Mouse (Mus musculus): ENCODE measurements around the gene Scgn. TPM values are rescaled to one million over a fixed set of nuclear protein-coding genes. Genes with fewer than 3 reads are reported as not detected.

Gene Scgn
- 1.6 and 3.9 TPM in 2 replicates for polyA plus RNA-seq (2015; fragmentation: Nextera tagmentation; extraction: Ambion mirVana)

DNA sequence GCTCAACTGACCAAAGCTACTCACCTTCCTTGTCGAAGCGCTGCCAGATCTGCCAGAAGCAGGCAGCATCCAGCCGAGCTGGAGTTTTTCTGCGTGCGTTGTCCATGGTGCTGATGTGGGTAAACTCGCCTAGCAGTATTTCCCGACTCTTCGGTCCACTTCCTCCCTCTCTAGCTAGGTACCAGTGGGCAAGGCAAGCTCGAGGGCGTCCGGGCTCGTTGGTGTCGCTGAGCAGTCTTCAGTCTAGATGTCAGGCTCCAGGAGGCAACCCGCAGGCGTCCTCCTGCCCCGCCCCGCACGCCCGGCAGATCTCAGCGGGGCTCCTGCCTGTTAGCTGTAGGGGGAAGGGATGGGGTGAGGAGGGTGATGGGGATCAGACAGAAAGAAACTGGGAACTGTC lies at the start of gene Scgn:
Gene Scgn (minus strand): TSS at position 287 of the 400 bp plus-strand sequence.
- Histone ChIP-seq H3K9ac (replicated peaks) (0 out of 2 replicates have a peak within 1 kb of the TSS, but pooled peaks have one; percentile 25), H3K4me3 (peak within 1 kb of the TSS; percentile 33), H3K36me3 (no peaks in the 10 kb centered on the region), H3K27me3 (peaks cover 23% of the 10 kb centered on the region), H3K4me1 (peaks cover 24% of the 10 kb centered on the region), H3K9me3 (no peaks in the 10 kb centered on the region), H3K4me2 (replicated peaks) (peak within 1 kb of the TSS; percentile 56), H3K27ac (replicated peaks) (no peak within 1 kb of the TSS)
- peak; percentile 54; the same call in 1 of the 2 replicates for ATAC-seq (replicated peaks)
- WGBS: under 1% methylated on average over 20 of the region's 20 CpGs

DNA sequence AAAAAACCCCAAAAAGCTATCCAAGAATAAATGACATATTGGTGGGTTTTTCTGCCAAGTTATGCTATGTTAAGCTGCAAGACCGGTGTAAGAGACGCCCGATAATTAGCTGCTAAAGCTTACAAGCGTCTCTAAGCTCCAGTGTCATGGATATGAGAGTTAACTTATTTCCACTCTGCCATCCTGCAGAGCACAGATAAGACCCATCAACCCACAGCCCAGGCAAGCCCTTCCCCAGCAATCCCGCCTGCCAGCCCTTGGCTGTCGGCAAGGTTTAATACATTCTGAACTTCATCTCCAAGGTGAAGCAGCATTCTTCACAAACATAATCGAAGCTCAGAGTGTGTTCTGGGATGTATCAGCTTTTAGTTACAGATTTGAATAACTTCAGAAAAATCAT lies 49.2 kb upstream of the Scgn start:
- WGBS: 71% methylated on average over 7 of the region's 7 CpGs
- peaks cover 7% of the 10 kb centered on the region for H3K4me1 ChIP-seq
- no peaks in the 10 kb centered on the region for H3K36me3 ChIP-seq
- H3K4me3 ChIP-seq: no peak overlapping the region
- ATAC-seq (replicated peaks): no peak
- H3K9ac ChIP-seq (replicated peaks): no peak overlapping the region
- no peak overlapping the region for H3K27ac ChIP-seq (replicated peaks)
- no peak overlapping the region for H3K4me2 ChIP-seq (replicated peaks)
- H3K27me3 ChIP-seq: no peaks in the 10 kb centered on the region
- H3K9me3 ChIP-seq: no peaks in the 10 kb centered on the region

DNA sequence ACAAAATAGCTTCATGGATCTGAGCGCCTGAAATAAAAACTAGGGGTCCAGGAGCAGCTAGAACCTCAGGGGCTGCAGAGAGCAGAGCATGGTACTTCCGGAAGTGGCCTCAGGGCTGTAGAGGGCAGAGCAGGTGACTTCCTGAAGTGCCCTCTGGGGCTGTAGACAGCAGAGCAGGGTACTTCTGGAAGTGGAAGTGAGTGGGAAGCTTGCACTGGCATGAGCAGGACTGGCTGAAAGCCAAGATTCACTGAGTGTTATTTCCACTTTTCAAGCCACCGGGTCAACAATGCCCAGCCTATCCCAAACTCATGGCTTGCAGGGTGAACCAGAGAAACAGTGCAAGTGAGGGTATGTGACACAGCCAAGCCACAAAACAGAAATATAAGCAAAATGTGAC lies 46.5 kb upstream of the Scgn start:
- H3K4me1 ChIP-seq: no peaks in the 10 kb centered on the region
- no peak overlapping the region for H3K27ac ChIP-seq (replicated peaks)
- WGBS: 76% methylated on average over 3 of the region's 3 CpGs
- no peaks in the 10 kb centered on the region for H3K9me3 ChIP-seq
- no peaks in the 10 kb centered on the region for H3K36me3 ChIP-seq
- no peak overlapping the region for H3K9ac ChIP-seq (replicated peaks)
- no peaks in the 10 kb centered on the region for H3K27me3 ChIP-seq
- H3K4me2 ChIP-seq (replicated peaks): no peak overlapping the region
- H3K4me3 ChIP-seq: no peak overlapping the region
- ATAC-seq (replicated peaks): no peak

DNA sequence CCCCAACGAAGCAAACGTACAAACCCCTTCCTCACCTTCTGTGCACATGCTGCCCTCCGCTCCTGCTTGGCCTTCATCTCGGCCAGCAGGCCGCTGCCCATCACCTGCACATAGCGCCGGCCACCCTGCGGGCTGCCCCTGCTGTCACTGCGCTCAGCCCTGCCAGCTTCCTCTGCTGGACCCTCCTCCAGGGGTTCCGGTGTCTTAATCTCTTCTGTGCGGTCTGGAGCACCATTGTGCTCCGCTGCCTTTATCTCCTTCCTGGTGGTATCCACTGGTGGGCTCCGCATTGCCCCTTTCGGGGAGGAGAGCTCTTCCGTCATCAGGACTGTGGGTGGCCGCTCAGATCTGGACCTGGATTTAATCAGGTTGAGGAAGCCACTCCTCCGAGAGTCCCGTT lies 45.1 kb upstream of the Scgn start:
- no peaks in the 10 kb centered on the region for H3K36me3 ChIP-seq
- H3K4me2 ChIP-seq (replicated peaks): no peak overlapping the region
- ATAC-seq (replicated peaks): no peak
- H3K4me3 ChIP-seq: no peak overlapping the region
- H3K4me1 ChIP-seq: no peaks in the 10 kb centered on the region
- no peaks in the 10 kb centered on the region for H3K27me3 ChIP-seq
- no peaks in the 10 kb centered on the region for H3K9me3 ChIP-seq
- no peak overlapping the region for H3K9ac ChIP-seq (replicated peaks)
- 77% methylated on average over 18 of the region's 18 CpGs for WGBS
- H3K27ac ChIP-seq (replicated peaks): no peak overlapping the region

DNA sequence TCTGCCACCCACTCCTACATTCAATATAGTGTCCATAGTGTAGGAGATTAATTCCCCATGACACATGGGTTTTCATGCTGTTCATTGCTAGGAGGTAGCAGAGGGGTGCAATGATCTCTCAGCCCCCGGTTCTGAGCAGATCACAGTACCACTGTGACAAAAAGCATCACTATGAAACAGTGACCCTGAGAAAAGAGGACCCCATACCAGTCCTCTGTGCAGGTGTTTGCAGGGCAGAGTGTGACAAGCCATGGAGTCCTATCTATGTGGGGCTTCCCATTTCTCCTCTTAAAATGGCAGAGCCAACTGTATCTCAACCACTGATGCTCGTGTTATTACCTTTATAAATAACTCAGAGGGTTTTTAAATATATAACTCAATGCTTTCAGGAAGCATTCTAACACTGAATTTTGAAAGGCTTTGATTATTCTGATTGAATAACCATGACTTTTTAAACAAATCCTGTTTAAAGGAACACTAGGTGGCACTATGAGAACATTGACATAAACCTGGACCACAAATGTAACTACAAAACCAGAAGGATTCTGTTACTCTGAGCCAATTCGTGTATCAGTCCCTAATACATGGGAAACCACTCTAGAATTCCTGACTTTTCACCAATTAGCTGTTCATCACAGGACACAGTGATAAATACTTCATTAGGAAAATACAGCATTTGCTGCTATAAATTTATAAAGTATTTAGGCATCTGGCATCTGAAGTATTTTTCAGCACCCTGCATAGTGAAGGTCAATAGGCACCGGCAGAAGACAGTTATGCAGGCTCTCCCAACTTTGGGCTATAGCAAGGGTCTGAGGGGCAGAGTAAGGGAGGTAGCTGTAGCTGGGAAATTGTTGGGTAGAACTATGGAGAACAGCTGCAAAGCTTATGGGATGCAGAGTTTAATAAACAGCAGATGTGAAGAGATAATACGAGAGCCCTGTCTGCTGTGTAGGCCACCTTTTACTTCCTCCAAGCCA lies 36.5 kb upstream of the Scgn start:
- Histone ChIP-seq H3K9me3 (no peaks in the 10 kb centered on the region), H3K4me2 (replicated peaks) (no peak overlapping the region), H3K27me3 (no peaks in the 10 kb centered on the region), H3K4me3 (no peak overlapping the region), H3K4me1 (no peaks in the 10 kb centered on the region), H3K27ac (replicated peaks) (no peak overlapping the region), H3K36me3 (no peaks in the 10 kb centered on the region), H3K9ac (replicated peaks) (no peak overlapping the region)
- ATAC-seq (replicated peaks): peak; percentile 78
- 65% methylated on average over 5 of the region's 5 CpGs for WGBS

DNA sequence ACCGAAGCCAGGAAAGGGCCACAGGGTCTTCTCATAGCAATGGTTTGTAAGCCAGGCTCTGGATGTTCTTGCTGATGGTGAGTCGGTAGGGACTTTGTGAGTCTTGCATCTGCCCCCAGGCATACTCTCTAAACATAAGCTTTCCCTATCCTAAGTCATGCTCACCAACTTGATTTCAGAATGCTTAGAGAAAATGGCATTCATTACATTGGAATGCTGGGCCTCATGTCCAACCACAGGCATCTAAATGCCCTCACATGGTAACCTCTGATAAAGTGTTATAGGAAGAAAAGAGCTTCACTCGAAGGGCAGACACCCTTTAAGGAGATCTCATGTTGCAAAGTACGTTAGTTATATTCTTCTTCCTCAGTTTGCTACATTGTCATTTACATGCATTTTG lies 27.5 kb upstream of the Scgn start:
- Histone ChIP-seq H3K27ac (replicated peaks) (no peak overlapping the region), H3K4me1 (no peaks in the 10 kb centered on the region), H3K9me3 (no peaks in the 10 kb centered on the region), H3K4me2 (replicated peaks) (no peak overlapping the region), H3K9ac (replicated peaks) (no peak overlapping the region), H3K27me3 (no peaks in the 10 kb centered on the region), H3K36me3 (no peaks in the 10 kb centered on the region), H3K4me3 (no peak overlapping the region)
- 88% methylated on average over 4 of the region's 4 CpGs for WGBS
- no peak for ATAC-seq (replicated peaks)

DNA sequence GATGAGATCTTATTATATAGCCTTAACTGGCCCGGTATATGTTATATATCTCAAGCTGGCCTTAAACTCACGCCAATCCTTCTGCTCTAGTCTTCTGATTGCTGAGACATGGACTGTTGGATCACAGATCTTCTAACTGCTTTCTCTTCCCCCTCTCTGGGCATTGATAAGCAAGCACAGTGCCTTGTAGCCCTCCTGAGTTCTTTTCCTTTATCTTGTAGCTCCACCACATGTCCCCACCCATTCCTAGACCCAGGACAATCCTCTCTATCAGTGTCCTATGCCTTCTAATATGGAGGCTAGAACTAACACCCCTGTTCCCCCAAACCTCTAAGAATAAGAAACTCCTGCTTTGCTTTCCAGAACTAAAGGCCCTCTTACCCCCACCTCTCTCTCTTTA lies 14.5 kb upstream of the Scgn start:
- WGBS: 93% methylated on average over 2 of the region's 2 CpGs
- no peaks in the 10 kb centered on the region for H3K9me3 ChIP-seq
- no peak overlapping the region for H3K4me2 ChIP-seq (replicated peaks)
- no peak overlapping the region for H3K4me3 ChIP-seq
- no peak overlapping the region for H3K27ac ChIP-seq (replicated peaks)
- no peak for ATAC-seq (replicated peaks)
- no peaks in the 10 kb centered on the region for H3K36me3 ChIP-seq
- no peak overlapping the region for H3K9ac ChIP-seq (replicated peaks)
- no peaks in the 10 kb centered on the region for H3K27me3 ChIP-seq
- no peaks in the 10 kb centered on the region for H3K4me1 ChIP-seq

DNA sequence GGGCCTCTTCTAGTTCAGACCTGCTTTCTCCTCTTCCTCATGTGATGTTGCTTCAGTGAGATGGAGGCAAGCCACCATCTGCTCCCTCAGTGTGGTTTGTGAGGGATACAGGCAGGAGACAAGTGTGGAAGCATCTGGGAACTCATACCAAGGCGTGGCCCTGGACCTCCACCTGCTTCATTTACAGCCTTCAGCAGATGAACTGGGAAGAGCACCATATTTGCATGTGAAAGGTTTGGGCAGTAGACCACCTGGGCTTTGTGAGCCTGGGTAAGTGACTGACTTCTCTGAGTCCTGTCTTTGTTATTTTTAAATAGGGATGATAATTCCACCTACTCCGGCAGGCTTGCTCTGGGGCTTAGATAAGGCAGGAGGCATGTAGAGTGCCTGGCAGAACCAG lies 10.8 kb upstream of the Scgn start:
- Histone ChIP-seq H3K36me3 (no peaks in the 10 kb centered on the region), H3K9ac (replicated peaks) (no peak overlapping the region), H3K4me3 (no peak overlapping the region), H3K27ac (replicated peaks) (no peak overlapping the region), H3K27me3 (no peaks in the 10 kb centered on the region), H3K4me2 (replicated peaks) (no peak overlapping the region), H3K4me1 (no peaks in the 10 kb centered on the region), H3K9me3 (no peaks in the 10 kb centered on the region)
- ATAC-seq (replicated peaks): no peak
- whole genome bisulfite sequencing: 67% methylated on average over 2 of the region's 2 CpGs

DNA sequence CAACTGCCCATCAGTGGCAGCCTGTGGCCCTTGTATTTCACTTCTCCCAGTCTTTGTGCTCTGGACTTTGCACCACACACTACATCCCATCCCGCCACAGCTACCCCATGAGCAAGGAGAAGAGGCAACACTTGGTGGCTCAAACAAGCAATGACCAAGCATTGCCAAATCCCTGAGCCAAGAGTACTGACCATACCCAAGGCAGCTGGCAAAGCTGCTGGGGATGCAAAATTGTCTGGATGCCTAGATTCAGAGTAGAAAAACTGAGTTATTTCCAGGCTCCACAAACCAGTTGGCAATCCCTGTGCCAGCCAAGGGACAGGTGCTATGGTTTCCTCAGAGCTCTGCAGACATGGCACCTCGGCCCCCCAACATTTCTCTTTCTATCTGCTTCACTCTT lies 10.1 kb upstream of the Scgn start:
- H3K4me3 ChIP-seq: no peak overlapping the region
- no peak for ATAC-seq (replicated peaks)
- H3K27ac ChIP-seq (replicated peaks): no peak overlapping the region
- H3K36me3 ChIP-seq: no peaks in the 10 kb centered on the region
- no peaks in the 10 kb centered on the region for H3K9me3 ChIP-seq
- no peak overlapping the region for H3K4me2 ChIP-seq (replicated peaks)
- WGBS: 91% methylated on average over 2 of the region's 2 CpGs
- H3K27me3 ChIP-seq: no peaks in the 10 kb centered on the region
- no peaks in the 10 kb centered on the region for H3K4me1 ChIP-seq
- no peak overlapping the region for H3K9ac ChIP-seq (replicated peaks)

DNA sequence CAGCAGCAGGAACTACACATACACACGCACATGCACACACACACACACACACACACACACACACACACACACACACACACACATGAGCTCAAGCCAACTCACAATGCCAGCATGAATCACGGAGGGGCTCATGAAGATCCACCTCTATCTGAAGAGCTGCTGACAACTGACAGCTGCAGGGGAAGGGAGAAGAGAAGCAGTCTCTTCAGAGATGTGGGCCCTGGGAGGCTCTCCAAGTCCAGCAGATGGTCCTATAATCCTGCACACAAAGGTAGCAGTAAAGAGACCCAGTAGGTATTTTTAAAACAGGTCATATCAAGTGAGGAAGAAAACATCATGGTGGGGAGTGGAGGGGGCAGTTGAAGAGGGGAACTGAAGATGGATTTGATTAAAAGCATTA lies 7.8 kb upstream of the Scgn start:
- Histone ChIP-seq H3K9me3 (no peaks in the 10 kb centered on the region), H3K4me1 (0 out of 2 replicates have a peak, but pooled peaks cover 10% of the 10 kb centered on the region), H3K4me3 (no peak overlapping the region), H3K9ac (replicated peaks) (no peak overlapping the region), H3K27ac (replicated peaks) (no peak overlapping the region), H3K27me3 (peaks cover 4% of the 10 kb centered on the region; the same call in 1 of the 2 replicates), H3K4me2 (replicated peaks) (no peak overlapping the region), H3K36me3 (no peaks in the 10 kb centered on the region)
- no peak for ATAC-seq (replicated peaks)
- WGBS: 53% methylated on average over 2 of the region's 2 CpGs

DNA sequence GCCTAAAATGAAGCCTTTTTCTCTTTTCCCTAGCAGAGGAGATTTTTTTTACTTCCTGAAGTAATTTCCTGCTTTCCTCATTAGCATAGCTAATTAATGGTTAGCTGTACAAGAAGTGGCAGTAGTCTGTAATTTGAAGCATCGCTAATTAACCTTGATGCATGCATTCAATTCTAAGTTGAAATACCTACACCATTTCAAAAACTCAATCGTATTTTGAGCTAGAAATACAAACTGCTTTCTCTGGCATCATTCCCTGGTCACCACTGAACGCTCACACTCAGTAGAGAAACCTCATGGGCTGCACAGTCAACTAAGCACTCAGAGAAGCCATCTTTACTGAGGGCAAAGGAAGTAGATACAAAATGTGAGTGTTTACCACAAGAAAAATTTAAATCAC lies 3.7 kb upstream of the Scgn start:
- Histone ChIP-seq H3K4me1 (peaks cover 24% of the 10 kb centered on the region), H3K9ac (replicated peaks) (no peak overlapping the region), H3K27me3 (peaks cover 23% of the 10 kb centered on the region), H3K27ac (replicated peaks) (no peak overlapping the region), H3K4me3 (no peak overlapping the region), H3K4me2 (replicated peaks) (no peak overlapping the region), H3K9me3 (no peaks in the 10 kb centered on the region), H3K36me3 (no peaks in the 10 kb centered on the region)
- no peak for ATAC-seq (replicated peaks)
- 19% methylated on average over 3 of the region's 3 CpGs for WGBS

DNA sequence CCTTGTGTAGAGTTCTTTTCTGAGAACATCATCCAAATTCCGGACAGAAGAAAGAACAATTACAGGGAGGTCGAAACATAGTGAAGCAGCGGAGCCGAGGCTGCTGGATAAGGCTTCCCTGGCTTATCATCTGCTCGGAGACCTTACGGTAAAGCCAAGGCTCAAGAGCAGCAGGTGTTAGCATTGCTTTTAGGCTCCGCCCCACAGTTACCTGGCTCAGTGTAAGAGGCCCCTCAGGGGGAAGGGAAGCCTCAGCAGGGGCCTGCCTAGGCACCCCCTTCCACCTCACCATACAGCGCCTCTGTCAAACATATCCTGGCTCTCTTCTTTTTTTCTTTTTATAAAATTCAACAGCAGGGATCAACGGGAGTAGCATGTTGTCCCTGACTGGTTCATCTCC lies 3.0 kb upstream of the Scgn start:
- 14% methylated on average over 9 of the region's 9 CpGs for WGBS
- ATAC-seq (replicated peaks): no peak

More for the DNA sequence above, 3.0 kb upstream of the Scgn start:
- Histone ChIP-seq H3K36me3 (no peaks in the 10 kb centered on the region), H3K27me3 (peaks cover 23% of the 10 kb centered on the region), H3K4me2 (replicated peaks) (no peak overlapping the region), H3K4me1 (peaks cover 24% of the 10 kb centered on the region), H3K4me3 (no peak overlapping the region), H3K9ac (replicated peaks) (no peak overlapping the region), H3K9me3 (no peaks in the 10 kb centered on the region), H3K27ac (replicated peaks) (no peak overlapping the region)
